In the genomic region with DNA sequence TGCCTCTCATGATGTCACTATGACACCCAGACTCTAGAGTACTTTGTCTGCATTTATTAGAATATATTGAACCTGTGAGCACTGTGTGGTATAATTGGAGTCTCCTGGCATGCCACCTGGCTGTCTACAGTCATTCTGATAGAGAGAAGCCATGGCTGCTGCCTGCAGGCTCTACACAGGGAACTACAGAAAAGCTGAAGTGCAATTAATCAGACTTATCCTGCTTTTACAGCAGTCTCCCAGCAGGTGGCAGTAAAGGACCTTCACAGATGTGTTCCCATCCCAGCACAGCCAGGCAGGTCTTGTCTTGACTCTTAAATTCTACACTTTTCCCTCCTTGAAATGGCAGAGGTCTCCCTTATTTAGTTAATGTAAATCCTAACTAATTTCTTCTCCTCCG, we compare ENCODE assay signal across 9 mouse cellular contexts.
DNase-seq lines count a peak whose midpoint lies in the region; ATAC-seq and TF ChIP-seq lines count a peak whose summit lies in the region.
"Had no signal": no experiment of that assay in that cellular context is flagged by ENCODE, and none has a peak within 500 bp of the region (broad histone marks: within the 10 kb centered on the region; RNA-seq: fewer than 3 reads in every experiment).

No protein-coding gene starts in this region.

- no peak overlapping the region for H3K27ac ChIP-seq in kidney, embryonic 16.5 days (ENCODE audit: low read length)
- H3K27ac ChIP-seq in liver, adult 2 months (replicated peaks; ENCODE audit: insufficient read depth, low read depth, low read length): no peak overlapping the region
- no peak overlapping the region for H3K27ac ChIP-seq in neural tube, embryonic 12.5 days
- H3K27ac ChIP-seq: embryonic facial prominence, embryonic 12.5 days had no signal

- H3K27me3 ChIP-seq in kidney, embryonic 16.5 days (ENCODE audit: insufficient read depth, low read length): no peaks in the 10 kb centered on the region
- H3K27me3 ChIP-seq in liver, adult 2 months (ENCODE audit: control insufficient read depth, insufficient read depth, low read length): no peaks in the 10 kb centered on the region
- no peaks in the 10 kb centered on the region for H3K27me3 ChIP-seq in neural tube, embryonic 12.5 days (replicated peaks)
- H3K27me3 ChIP-seq: embryonic facial prominence, embryonic 12.5 days had no signal

- no peaks in the 10 kb centered on the region for H3K4me1 ChIP-seq in kidney, embryonic 16.5 days (ENCODE audit: insufficient read depth, low read length)
- no peaks in the 10 kb centered on the region for H3K4me1 ChIP-seq in liver, adult 2 months (ENCODE audit: control insufficient read depth, insufficient read depth, low read length)
- H3K4me1 ChIP-seq in neural tube, embryonic 12.5 days: no peaks in the 10 kb centered on the region
- H3K4me1 ChIP-seq: embryonic facial prominence, embryonic 12.5 days had no signal

- no peak overlapping the region for H3K4me3 ChIP-seq in kidney, embryonic 16.5 days (ENCODE audit: low read length)
- H3K4me3 ChIP-seq in liver, adult 2 months (ENCODE audit: insufficient read depth, low read depth, low read length): no peak overlapping the region
- H3K4me3 ChIP-seq in neural tube, embryonic 12.5 days: no peak overlapping the region
- H3K4me3 ChIP-seq: embryonic facial prominence, embryonic 12.5 days had no signal

- peak; percentile 83 for DNase-seq in A20 (ENCODE audit: low read depth, low spot score)
- peak; percentile 69 for DNase-seq in adrenal gland, adult 2 months
- peak; percentile 90 for DNase-seq in embryo, embryonic 10.5 days (ENCODE audit: low spot score)
- peak; percentile 79 for DNase-seq in heart, adult 8-10 months (ENCODE audit: low spot score)
- DNase-seq in liver, adult 2 months (ENCODE audit: extremely low read depth, low read depth, low spot score): peak; percentile 58
- peak; percentile 62 for DNase-seq in telencephalon, adult 2 months (ENCODE audit: low read depth, low spot score)

- no peak overlapping the region for H3K9ac ChIP-seq in kidney, embryonic 16.5 days (replicated peaks; ENCODE audit: low read length)
- no peak overlapping the region for H3K9ac ChIP-seq in liver, adult 2 months (ENCODE audit: low read depth, low read length)
- H3K9ac ChIP-seq in neural tube, embryonic 12.5 days: no peak overlapping the region
- H3K9ac ChIP-seq: embryonic facial prominence, embryonic 12.5 days had no signal

- H3K36me3 ChIP-seq in kidney, embryonic 16.5 days (ENCODE audit: insufficient read depth, low read length): peaks cover 79% of the 10 kb centered on the region
- H3K36me3 ChIP-seq in liver, adult 2 months (ENCODE audit: control insufficient read depth, insufficient read depth, low read length): peaks cover 38% of the 10 kb centered on the region
- H3K36me3 ChIP-seq in neural tube, embryonic 12.5 days: peaks cover 38% of the 10 kb centered on the region

- H3K9me3 ChIP-seq in kidney, embryonic 16.5 days (ENCODE audit: low read length): no peaks in the 10 kb centered on the region
- H3K9me3 ChIP-seq in neural tube, embryonic 12.5 days: no peaks in the 10 kb centered on the region
- H3K9me3 ChIP-seq: embryonic facial prominence, embryonic 12.5 days had no signal

- peak; percentile 62; the same call in 1 of the 2 replicates for ATAC-seq in kidney, embryonic 16.5 days (ENCODE audit: low FRiP score, low TSS enrichment)
- peak; percentile 64 for ATAC-seq in neural tube, embryonic 12.5 days (ENCODE audit: low FRiP score, low read depth)

- TF ChIP-seq POLR2A in liver, adult 2 months (IDR thresholded peaks at IDR 0.05; ENCODE audit: extremely low read depth, insufficient read depth, low read length): no peak

- no peak overlapping the region for H3K4me2 ChIP-seq in kidney, embryonic 16.5 days (replicated peaks; ENCODE audit: low read depth, low read length)
- H3K4me2 ChIP-seq in neural tube, embryonic 12.5 days (replicated peaks): no peak overlapping the region
- H3K4me2 ChIP-seq: embryonic facial prominence, embryonic 12.5 days had no signal

- WGBS in kidney, embryonic 16.5 days: 55% methylated on average over 1 of the region's 1 CpGs
- WGBS in liver, adult 2 months: 66% methylated on average over 1 of the region's 1 CpGs
- WGBS in neural tube, embryonic 12.5 days: 59% methylated on average over 1 of the region's 1 CpGs

- no peaks in the 10 kb centered on the region for H3K79me2 ChIP-seq in liver, adult 2 months (ENCODE audit: control insufficient read depth, insufficient read depth, low read length)

- peak; percentile 70 for TF ChIP-seq CTCF in liver, adult 2 months (IDR thresholded peaks at IDR 0.05; ENCODE audit: low read depth, low read length)
